Mouse (Mus musculus) frontal cortex, postnatal 36 days (tissue): Measurements from ENCODE around the gene Sap30bp.

Experiments used
- DNase-seq, 2 experiments: peaks; one replicate each; pipeline ENCODE4 v3.0.0; 2022; ENCODE audit warnings: low spot score in 2 of 2

Gene Sap30bp

GRCm38 (mm10) chr11:115999538-116000143, 66.6 kb downstream of the Sap30bp start:
- DNase-seq = peak; percentile 69 to 78

GRCm38 (mm10) chr11:116000607-116001006, 67.5 kb downstream of the Sap30bp start:
- no peak for DNase-seq

- no peak for DNase-seq
These were observed 68.6 kb downstream of the Sap30bp start for GRCm38 (mm10) chr11:116001725-116002124.

- no peak for DNase-seq
These were observed 69.8 kb downstream of the Sap30bp start for GRCm38 (mm10) chr11:116002894-116003293.

GRCm38 (mm10) chr11:116004186-116004823, 71.2 kb downstream of the Sap30bp start:
- DNase-seq = no peak

GRCm38 (mm10) chr11:116004840-116005700, 72.0 kb downstream of the Sap30bp start:
- peak; percentile 38 to 57 for DNase-seq

- no peak for DNase-seq
These were observed 72.8 kb downstream of the Sap30bp start for GRCm38 (mm10) chr11:116005701-116006419.

- no peak for DNase-seq
These were observed 74.2 kb downstream of the Sap30bp start for GRCm38 (mm10) chr11:116007095-116007850.

GRCm38 (mm10) chr11:116008411-116008810, 75.3 kb downstream of the Sap30bp start:
- no peak for DNase-seq

- no peak for DNase-seq
These were observed 75.8 kb downstream of the Sap30bp start for GRCm38 (mm10) chr11:116008832-116009375.

- no peak for DNase-seq
These were observed 76.6 kb downstream of the Sap30bp start for GRCm38 (mm10) chr11:116009661-116010060.

GRCm38 (mm10) chr11:116010146-116010545, 77.1 kb downstream of the Sap30bp start:
- DNase-seq = no peak

- DNase-seq = no peak
These were observed 77.9 kb downstream of the Sap30bp start for GRCm38 (mm10) chr11:116010948-116011347.

- no peak for DNase-seq
These were observed 78.6 kb downstream of the Sap30bp start for GRCm38 (mm10) chr11:116011529-116012261.

GRCm38 (mm10) chr11:116012262-116012947, 79.3 kb downstream of the Sap30bp start, which contains the start of gene Galk1:
Galk1 (minus strand) TSS chr11:116012719.
- peak; percentile 73 to 85 for DNase-seq

- DNase-seq = no peak
These were observed 81.7 kb downstream of the Sap30bp start for GRCm38 (mm10) chr11:116014821-116015220.
